Mouse (Mus musculus) bone marrow macrophage, adult 2 months (primary cell): Measurements from ENCODE around the gene Ppp1r32.
A peak's percentile ranks its signal among the peaks of the same experiment; 100 is the strongest.

Source experiments
- CTCF ChIP-seq: IDR thresholded peaks from 2 replicates; pipeline ENCODE4 v1.5.1; 2012; ENCODE audit warnings: low read depth, mild to moderate bottlenecking, low read length, moderate library complexity
- POLR2A ChIP-seq: IDR thresholded peaks from 2 replicates; pipeline ENCODE4 v1.6.1; 2012; ENCODE audit warnings: mild to moderate bottlenecking, low read depth, low read length, borderline replicate concordance

GRCm38 (mm10) chr19:10435908-10436307, 46.8 kb downstream of the Ppp1r32 start:
- peak; percentile 83 for TF ChIP-seq CTCF
- no peak for TF ChIP-seq POLR2A
